Mouse (Mus musculus) forebrain, postnatal 0 days (tissue): Measurements from ENCODE around the gene Slc39a10. TPM values are rescaled to one million over a fixed set of nuclear protein-coding genes. Genes with fewer than 3 reads are reported as not detected.

Source experiments
- ATAC-seq: fragments of 200-750 bp; cut with Nextera tagmentation; 2 replicates; pipeline ENCODE4 v1.8.0; 2017; ENCODE audit warnings: mild to moderate bottlenecking, moderate library complexity
- DNase-seq: peaks from one replicate; pipeline ENCODE4 v3.0.0-alpha.2; 2015
- H3K27ac ChIP-seq: fragments of 300-500 bp; sonication (generic); 2 replicates; pipeline ENCODE4 v1.5.1; 2014; ENCODE audit warnings: low read depth, mild to moderate bottlenecking, antibody characterized with exemption, low read length, moderate library complexity, mixed read lengths
- H3K27me3 ChIP-seq: fragments of 300-500 bp; sonication (generic); 2 replicates; pipeline ENCODE4 v1.6.1; 2014; ENCODE audit warnings: mild to moderate bottlenecking, low read length, mixed read lengths; ENCODE audit not compliant: insufficient read depth
- H3K36me3 ChIP-seq: fragments of 300-500 bp; sonication (generic); 2 replicates; pipeline ENCODE4 v1.6.1; 2014; ENCODE audit warnings: mild to moderate bottlenecking, moderate library complexity; ENCODE audit not compliant: insufficient read depth
- H3K4me1 ChIP-seq: fragments of 300-500 bp; sonication (generic); 2 replicates; pipeline ENCODE4 v1.6.1; 2014; ENCODE audit warnings: antibody characterized with exemption; ENCODE audit not compliant: insufficient read depth
- H3K4me2 ChIP-seq: fragments of 300-500 bp; sonication (generic); 2 replicates; pipeline ENCODE4 v1.6.1; 2014; ENCODE audit warnings: low read depth, mild to moderate bottlenecking, moderate library complexity
- H3K4me3 ChIP-seq: fragments of 300-500 bp; sonication (generic); 2 replicates; pipeline ENCODE4 v1.5.1; 2014; ENCODE audit warnings: low read depth, low read length, mixed read lengths
- H3K9ac ChIP-seq: fragments of 300-500 bp; sonication (generic); 2 replicates; pipeline ENCODE4 v1.6.1; 2014; ENCODE audit warnings: mild to moderate bottlenecking
- H3K9me3 ChIP-seq: fragments of 300-500 bp; sonication (generic); 2 replicates; pipeline ENCODE4 v1.6.1; 2016; ENCODE audit warnings: low read length
- CTCF ChIP-seq: sonication (generic); IDR thresholded peaks from 2 replicates; pipeline ENCODE4 v1.5.1; 2016; ENCODE audit warnings: antibody characterized with exemption, control low read depth, low read depth
- WGBS: fragments of 180-500 bp; shearing (Covaris S2); extraction: QIAGEN DNeasy Blood & Tissue Kit; methylation state at CpG from one replicate; pipeline ENCODE4 v1.1.7; 2014; 5-methylcytosine and 5-hydroxymethylcytosine counted together
- polyA plus RNA-seq: library from polyadenylated mRNA; unstranded; fragments of >200 nt; fragmentation: Nextera tagmentation; extraction: Ambion mirVana; gene quantifications from 2 replicates; pipeline ENCODE4 v1.2.1, GENCODE M21; 2015
- total RNA-seq: library from RNA; depleted of rRNA; stranded (reverse); fragments of >200 nt; gene quantifications from 2 replicates; pipeline ENCODE4 v1.2.3, GENCODE M21; 2014; rRNA removed

Slc39a10 gene
- 70.0 and 79.9 TPM in 2 replicates for total RNA-seq
- polyA plus RNA-seq = 36.3 and 48.3 TPM in 2 replicates

- no peak for TF ChIP-seq CTCF
- Histone ChIP-seq H3K9me3 (no peaks in the 10 kb centered on the region), H3K9ac (no peak within 1 kb of the TSS), H3K4me2 (no peak within 1 kb of the TSS), H3K27ac (no peak within 1 kb of the TSS), H3K4me1 (no peaks in the 10 kb centered on the region), H3K27me3 (no peaks in the 10 kb centered on the region), H3K4me3 (no peak within 1 kb of the TSS), H3K36me3 (no peaks in the 10 kb centered on the region)
- no peak for DNase-seq
- 64% methylated on average over 3 of the region's 3 CpGs for WGBS
- no peak for ATAC-seq
Observed at GRCm38 (mm10) chr1:46892752-46893151, at the start of gene Slc39a10. Gene Slc39a10 (minus strand): TSS chr1:46892852.

GRCm38 (mm10) chr1:46939295-46939694 lies 46.6 kb upstream of the Slc39a10 start:
- ATAC-seq = no peak
- H3K9me3 ChIP-seq = no peaks in the 10 kb centered on the region

GRCm38 (mm10) chr1:46937641-46938040 lies 45.0 kb upstream of the Slc39a10 start:
- Histone ChIP-seq H3K27ac (no peak overlapping the region), H3K4me1 (no peaks in the 10 kb centered on the region), H3K9me3 (no peaks in the 10 kb centered on the region), H3K9ac (no peak overlapping the region), H3K4me2 (no peak overlapping the region), H3K4me3 (no peak overlapping the region), H3K36me3 (no peaks in the 10 kb centered on the region), H3K27me3 (no peaks in the 10 kb centered on the region)
- ATAC-seq (no peak), DNase-seq (no peak)
- no peak for TF ChIP-seq CTCF
- 83% methylated on average over 2 of the region's 2 CpGs for WGBS

More at GRCm38 (mm10) chr1:46939295-46939694, 46.6 kb upstream of the Slc39a10 start:
- DNase-seq = no peak
- Histone ChIP-seq H3K4me2 (no peak overlapping the region), H3K27ac (no peak overlapping the region), H3K4me3 (no peak overlapping the region), H3K36me3 (no peaks in the 10 kb centered on the region), H3K27me3 (no peaks in the 10 kb centered on the region), H3K9ac (no peak overlapping the region), H3K4me1 (no peaks in the 10 kb centered on the region)
- TF ChIP-seq CTCF = 0 out of 2 replicates have a peak, but pooled peaks have one; percentile 10
- 89% methylated on average over 2 of the region's 2 CpGs for WGBS

- Histone ChIP-seq H3K27me3 (no peaks in the 10 kb centered on the region), H3K4me1 (no peaks in the 10 kb centered on the region), H3K9me3 (no peaks in the 10 kb centered on the region), H3K36me3 (no peaks in the 10 kb centered on the region), H3K9ac (no peak overlapping the region), H3K4me3 (no peak overlapping the region), H3K4me2 (no peak overlapping the region), H3K27ac (no peak overlapping the region)
- no peak for TF ChIP-seq CTCF
- no peak; the same call in 1 of the 2 replicates for ATAC-seq
- DNase-seq = no peak
Observed at GRCm38 (mm10) chr1:46927104-46927503, 34.5 kb upstream of the Slc39a10 start.

GRCm38 (mm10) chr1:46926239-46926638 lies 33.6 kb upstream of the Slc39a10 start:
- no peaks in the 10 kb centered on the region for H3K9me3 ChIP-seq
- H3K36me3 ChIP-seq = no peaks in the 10 kb centered on the region
- H3K9ac ChIP-seq = no peak overlapping the region
- no peaks in the 10 kb centered on the region for H3K4me1 ChIP-seq
- no peak overlapping the region for H3K4me3 ChIP-seq
- WGBS = 84% methylated on average over 3 of the region's 3 CpGs
- ATAC-seq = no peak
- no peak for DNase-seq
- H3K27ac ChIP-seq = no peak overlapping the region
- no peak for TF ChIP-seq CTCF
- no peak overlapping the region for H3K4me2 ChIP-seq
- no peaks in the 10 kb centered on the region for H3K27me3 ChIP-seq

GRCm38 (mm10) chr1:46924992-46925391 lies 32.3 kb upstream of the Slc39a10 start:
- Histone ChIP-seq H3K4me3 (no peak overlapping the region), H3K4me1 (no peaks in the 10 kb centered on the region), H3K9me3 (no peaks in the 10 kb centered on the region), H3K9ac (no peak overlapping the region), H3K4me2 (no peak overlapping the region), H3K27ac (no peak overlapping the region), H3K27me3 (no peaks in the 10 kb centered on the region), H3K36me3 (no peaks in the 10 kb centered on the region)
- ATAC-seq (no peak), DNase-seq (no peak)
- no peak for TF ChIP-seq CTCF

- TF ChIP-seq CTCF = no peak
- Histone ChIP-seq H3K4me2 (no peak overlapping the region), H3K27ac (no peak overlapping the region), H3K27me3 (no peaks in the 10 kb centered on the region), H3K4me1 (no peaks in the 10 kb centered on the region), H3K9ac (no peak overlapping the region), H3K36me3 (no peaks in the 10 kb centered on the region), H3K4me3 (no peak overlapping the region), H3K9me3 (no peaks in the 10 kb centered on the region)
- WGBS = 93% methylated on average over 7 of the region's 7 CpGs
- ATAC-seq = no peak
- DNase-seq = no peak
Observed at GRCm38 (mm10) chr1:46922904-46923303, 30.3 kb upstream of the Slc39a10 start.

GRCm38 (mm10) chr1:46921630-46922029 lies 29.0 kb upstream of the Slc39a10 start:
- no peak for TF ChIP-seq CTCF

More at GRCm38 (mm10) chr1:46921630-46922029, 29.0 kb upstream of the Slc39a10 start:
- Histone ChIP-seq H3K4me1 (no peaks in the 10 kb centered on the region), H3K27ac (no peak overlapping the region), H3K4me2 (no peak overlapping the region), H3K27me3 (no peaks in the 10 kb centered on the region), H3K4me3 (no peak overlapping the region), H3K9ac (no peak overlapping the region), H3K36me3 (no peaks in the 10 kb centered on the region), H3K9me3 (no peaks in the 10 kb centered on the region)
- ATAC-seq (no peak), DNase-seq (no peak)
